Mouse (Mus musculus) embryonic facial prominence, embryonic 10.5 days (tissue): Measurements from ENCODE around the gene Zfp239. TPM values are rescaled to one million over a fixed set of nuclear protein-coding genes. Genes with fewer than 3 reads are reported as not detected.
"Not testable (repeated sequence)": the region's sequence is repeated elsewhere in the genome, so short reads cannot be mapped to it uniquely, and the experiment has no call there.

Source experiments
- DNase-seq: peaks from one replicate; pipeline ENCODE4 v3.0.0-alpha.2; 2017; ENCODE audit warnings: low spot score
- H3K27ac ChIP-seq: fragments of 300-500 bp; sonication (generic); replicated peaks from 2 replicates; pipeline ENCODE4 v1.5.1; 2016; ENCODE audit warnings: mild to moderate bottlenecking
- H3K27me3 ChIP-seq: fragments of 300-500 bp; sonication (generic); replicated peaks from 2 replicates; pipeline ENCODE4 v1.6.1; 2016; ENCODE audit warnings: low read depth, mild to moderate bottlenecking; ENCODE audit not compliant: poor library complexity, severe bottlenecking
- H3K36me3 ChIP-seq: fragments of 300-500 bp; sonication (generic); replicated peaks from 2 replicates; pipeline ENCODE4 v1.6.1; 2016; ENCODE audit warnings: mild to moderate bottlenecking, moderate library complexity
- H3K4me1 ChIP-seq: fragments of 300-500 bp; sonication (generic); 2 replicates; pipeline ENCODE4 v1.6.1; 2016
- H3K4me3 ChIP-seq: fragments of 300-500 bp; sonication (generic); 2 replicates; pipeline ENCODE4 v1.5.1; 2016; ENCODE audit warnings: mild to moderate bottlenecking, moderate library complexity
- H3K9me3 ChIP-seq: fragments of 300-500 bp; sonication (generic); 2 replicates; pipeline ENCODE4 v1.6.1; 2016; ENCODE audit warnings: mild to moderate bottlenecking
- WGBS: fragments of 180-500 bp; shearing (Covaris S2); methylation state at CpG from one replicate; pipeline ENCODE4 v1.1.7; 2016; 5-methylcytosine and 5-hydroxymethylcytosine counted together
- polyA plus RNA-seq: library from polyadenylated mRNA; unstranded; fragments of >200 nt; fragmentation: Nextera tagmentation; extraction: Ambion mirVana; gene quantifications from 2 replicates; pipeline ENCODE4 v1.2.1, GENCODE M21; 2016

The Zfp239 gene
- polyA plus RNA-seq = 13.1 and 13.6 TPM in 2 replicates

- Histone ChIP-seq H3K4me1 (peaks cover 6% of the 10 kb centered on the region), H3K27me3 (no peaks in the 10 kb centered on the region), H3K9me3 (no peaks in the 10 kb centered on the region), H3K4me3 (peak within 1 kb of the TSS; percentile 72), H3K36me3 (no peaks in the 10 kb centered on the region; the same call in 1 of the 2 replicates), H3K27ac (peak within 1 kb of the TSS; percentile 82)
- no peak for DNase-seq
- 65% methylated on average over 6 of the region's 6 CpGs for WGBS
Measured at GRCm38 (mm10) chr6:117861848-117862247, at the start of gene Zfp239. Zfp239 (plus strand) TSS chr6:117862100.

- no peaks in the 10 kb centered on the region for H3K36me3 ChIP-seq
- H3K9me3 ChIP-seq = no peaks in the 10 kb centered on the region
- no peak overlapping the region for H3K4me3 ChIP-seq
- no peak overlapping the region for H3K27ac ChIP-seq
- H3K4me1 ChIP-seq = 0 out of 2 replicates have a peak, but pooled peaks cover 6% of the 10 kb centered on the region
- H3K27me3 ChIP-seq = no peaks in the 10 kb centered on the region
- DNase-seq = no peak
Measured at GRCm38 (mm10) chr6:117814681-117815080, 47.2 kb upstream of the Zfp239 start.

GRCm38 (mm10) chr6:117817108-117817541, 44.8 kb upstream of the Zfp239 start:
- H3K9me3 ChIP-seq = no peaks in the 10 kb centered on the region
- no peak overlapping the region for H3K4me3 ChIP-seq
- no peak for DNase-seq
- no peaks in the 10 kb centered on the region for H3K27me3 ChIP-seq
- WGBS = 67% methylated on average over 4 of the region's 5 CpGs
- no peaks in the 10 kb centered on the region for H3K36me3 ChIP-seq
- H3K27ac ChIP-seq = no peak overlapping the region
- peaks cover 6% of the 10 kb centered on the region for H3K4me1 ChIP-seq

- WGBS = 85% methylated on average over 14 of the region's 14 CpGs
- no peak overlapping the region for H3K4me3 ChIP-seq
- H3K27ac ChIP-seq = 0 out of 2 replicates have a peak overlapping the region, but pooled peaks have one; percentile 0
- DNase-seq = no peak
- H3K4me1 ChIP-seq = peaks cover 13% of the 10 kb centered on the region
- H3K27me3 ChIP-seq = peaks cover 10% of the 10 kb centered on the region; the same call in 1 of the 2 replicates
- no peaks in the 10 kb centered on the region for H3K36me3 ChIP-seq
- H3K9me3 ChIP-seq = no peaks in the 10 kb centered on the region
Measured at GRCm38 (mm10) chr6:117820327-117820726, 41.6 kb upstream of the Zfp239 start.

- Histone ChIP-seq H3K27me3 (peaks cover 34% of the 10 kb centered on the region), H3K4me3 (no peak overlapping the region), H3K4me1 (peaks cover 27% of the 10 kb centered on the region), H3K9me3 (no peaks in the 10 kb centered on the region), H3K27ac (no peak overlapping the region; the same call in 1 of the 2 replicates), H3K36me3 (no peaks in the 10 kb centered on the region)
- 16% methylated on average over 4 of the region's 4 CpGs for WGBS
- DNase-seq = peak; percentile 77
Measured at GRCm38 (mm10) chr6:117825369-117825768, 36.5 kb upstream of the Zfp239 start.

- 19% methylated on average over 9 of the region's 9 CpGs for WGBS
- Histone ChIP-seq H3K27me3 (peaks cover 32% of the 10 kb centered on the region), H3K9me3 (no peaks in the 10 kb centered on the region), H3K4me1 (peaks cover 23% of the 10 kb centered on the region), H3K4me3 (no peak overlapping the region), H3K36me3 (no peaks in the 10 kb centered on the region), H3K27ac (no peak overlapping the region)
- peak; percentile 86 for DNase-seq
Measured at GRCm38 (mm10) chr6:117828273-117828672, 33.6 kb upstream of the Zfp239 start.

GRCm38 (mm10) chr6:117840686-117841510, 21.0 kb upstream of the Zfp239 start, which contains the start of gene Zfp637:
Zfp637 (plus strand) TSS chr6:117841180.
- peak within 1 kb of the TSS; percentile 78 for H3K4me3 ChIP-seq
- WGBS = under 1% methylated on average over 66 of the region's 66 CpGs

GRCm38 (mm10) chr6:117841511-117841955, 20.4 kb upstream of the Zfp239 start:
- DNase-seq = no peak
- peaks cover 41% of the 10 kb centered on the region for H3K36me3 ChIP-seq
- WGBS = 16% methylated on average over 12 of the region's 12 CpGs

More at GRCm38 (mm10) chr6:117840686-117841510, 21.0 kb upstream of the Zfp239 start, which contains the start of gene Zfp637:
- no peaks in the 10 kb centered on the region for H3K27me3 ChIP-seq
- peak within 1 kb of the TSS; percentile 97 for H3K27ac ChIP-seq
- peaks cover 16% of the 10 kb centered on the region for H3K4me1 ChIP-seq
- peak; percentile 97 for DNase-seq
- H3K36me3 ChIP-seq = peaks cover 35% of the 10 kb centered on the region
- peaks cover 3% of the 10 kb centered on the region; the same call in 1 of the 2 replicates for H3K9me3 ChIP-seq

GRCm38 (mm10) chr6:117844597-117844996, 17.3 kb upstream of the Zfp239 start:
- H3K4me3 ChIP-seq = no peak overlapping the region
- no peak overlapping the region for H3K27ac ChIP-seq
- WGBS = 93% methylated on average over 9 of the region's 9 CpGs
- H3K27me3 ChIP-seq = no peaks in the 10 kb centered on the region
- H3K36me3 ChIP-seq = peaks cover 71% of the 10 kb centered on the region
- no peak for DNase-seq
- H3K9me3 ChIP-seq = peaks cover 3% of the 10 kb centered on the region; the same call in 1 of the 2 replicates
- peaks cover 16% of the 10 kb centered on the region for H3K4me1 ChIP-seq

More at GRCm38 (mm10) chr6:117841511-117841955, 20.4 kb upstream of the Zfp239 start:
- Histone ChIP-seq H3K27ac (peak overlapping the region; percentile 97), H3K4me3 (peak overlapping the region; percentile 78), H3K27me3 (no peaks in the 10 kb centered on the region), H3K4me1 (peaks cover 16% of the 10 kb centered on the region), H3K9me3 (peaks cover 3% of the 10 kb centered on the region; the same call in 1 of the 2 replicates)

- H3K27me3 ChIP-seq, DNase-seq, H3K27ac ChIP-seq, H3K4me3 ChIP-seq, H3K9me3 ChIP-seq: not testable (repeated sequence)
- Histone ChIP-seq H3K4me1 (peaks cover 13% of the 10 kb centered on the region), H3K36me3 (peaks cover 76% of the 10 kb centered on the region)
- 97% methylated on average over 4 of the region's 4 CpGs for WGBS
Measured at GRCm38 (mm10) chr6:117846671-117847070, 15.2 kb upstream of the Zfp239 start.

GRCm38 (mm10) chr6:117847772-117848171, 14.1 kb upstream of the Zfp239 start:
- peaks cover 3% of the 10 kb centered on the region; the same call in 1 of the 2 replicates for H3K9me3 ChIP-seq
- no peak overlapping the region for H3K27ac ChIP-seq
- WGBS = 98% methylated on average over 2 of the region's 2 CpGs
- H3K4me1 ChIP-seq = peaks cover 2% of the 10 kb centered on the region
- no peak overlapping the region for H3K4me3 ChIP-seq
- peaks cover 73% of the 10 kb centered on the region for H3K36me3 ChIP-seq
- DNase-seq = no peak
- H3K27me3 ChIP-seq = no peaks in the 10 kb centered on the region

- 89% methylated on average over 5 of the region's 5 CpGs for WGBS
- no peak overlapping the region for H3K27ac ChIP-seq
- no peaks in the 10 kb centered on the region for H3K4me1 ChIP-seq
- H3K36me3 ChIP-seq = peaks cover 65% of the 10 kb centered on the region
- H3K4me3 ChIP-seq = no peak overlapping the region
- H3K9me3 ChIP-seq = peaks cover 3% of the 10 kb centered on the region; the same call in 1 of the 2 replicates
- H3K27me3 ChIP-seq = no peaks in the 10 kb centered on the region
- DNase-seq = no peak
Measured at GRCm38 (mm10) chr6:117848577-117848976, 13.3 kb upstream of the Zfp239 start.
